Mouse (Mus musculus): ENCODE data around the gene Rsph6a. TPM values are rescaled to one million over a fixed set of nuclear protein-coding genes. Genes with fewer than 3 reads are reported as not detected.

Rsph6a gene
- polyA plus RNA-seq, 1 experiment from 2014 or later = not detected

DNA sequence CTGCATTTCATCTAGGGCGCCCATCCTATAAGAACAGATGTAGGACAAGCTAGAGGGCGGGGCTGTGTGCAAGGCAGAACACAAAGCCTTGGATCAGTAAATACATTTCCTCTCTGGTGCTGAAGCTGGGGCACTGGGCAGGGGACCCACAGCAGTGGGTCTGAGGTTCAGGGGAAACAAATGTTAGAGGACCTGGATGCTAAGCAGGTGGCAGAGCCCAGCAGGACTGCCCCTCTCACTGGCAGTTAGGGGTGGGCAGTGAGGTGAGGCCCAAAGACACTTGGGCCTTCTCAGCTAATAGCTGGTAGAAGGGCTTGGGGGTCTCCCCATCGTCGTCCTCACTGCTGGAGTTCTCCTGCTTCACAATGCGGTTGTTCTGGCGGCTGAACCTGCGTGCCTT is 44.3 kb downstream of the Rsph6a start:
- DNase-seq (ENCODE audit: low spot score) = no peak
- WGBS = 80% methylated on average over 7 of the region's 7 CpGs
- H3K4me2 ChIP-seq (replicated peaks; ENCODE audit: low read depth) = no peak overlapping the region
- no peak overlapping the region for H3K27ac ChIP-seq (replicated peaks)
- H3K27me3 ChIP-seq (ENCODE audit: control insufficient read depth, insufficient read depth, low read length) = no peaks in the 10 kb centered on the region
- peaks cover 7% of the 10 kb centered on the region; the same call in 1 of the 2 replicates for H3K4me1 ChIP-seq (replicated peaks; ENCODE audit: control insufficient read depth, insufficient read depth)
- no peak for TF ChIP-seq CTCF (IDR thresholded peaks at IDR 0.05; ENCODE audit: low read depth)
- no peak for TF ChIP-seq EP300 (optimal IDR thresholded peaks at IDR 0.05)
- H3K36me3 ChIP-seq (ENCODE audit: control insufficient read depth, insufficient read depth, low read length) = peaks cover 5% of the 10 kb centered on the region; the same call in 1 of the 2 replicates
- H3K9me3 ChIP-seq (ENCODE audit: control insufficient read depth, low read length) = no peaks in the 10 kb centered on the region
- H3K4me3 ChIP-seq (ENCODE audit: low read depth, low read length) = no peak overlapping the region
- H3K9ac ChIP-seq (ENCODE audit: low read length) = no peak overlapping the region
- no peak for ATAC-seq (ENCODE audit: low FRiP score, low TSS enrichment)

DNA sequence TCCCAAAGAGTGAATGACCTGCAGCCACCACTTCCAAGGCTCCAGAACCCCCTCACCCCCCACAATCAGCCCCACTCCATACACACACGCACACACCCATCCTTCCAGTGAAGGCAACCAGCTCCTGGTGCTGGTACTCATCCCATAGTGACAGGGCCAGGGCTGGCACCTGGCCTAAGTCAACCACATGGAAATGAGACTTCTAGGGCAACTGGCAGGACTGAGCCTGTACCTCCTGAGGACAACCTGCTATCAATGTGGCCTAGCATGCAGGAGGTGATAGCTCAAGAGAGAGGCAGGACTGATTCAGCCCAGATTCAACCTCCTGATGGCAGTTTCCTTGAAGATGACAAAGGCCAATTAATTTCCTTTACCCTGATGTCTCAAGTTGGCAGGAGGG is 45.8 kb downstream of the Rsph6a start:
- 75% methylated on average over 1 of the region's 1 CpGs for WGBS
- Histone ChIP-seq H3K4me3 (ENCODE audit: low read depth, low read length) (no peak overlapping the region), H3K4me1 (replicated peaks; ENCODE audit: control insufficient read depth, insufficient read depth) (peaks cover 7% of the 10 kb centered on the region; the same call in 1 of the 2 replicates), H3K9ac (ENCODE audit: low read length) (no peak overlapping the region), H3K27me3 (ENCODE audit: control insufficient read depth, insufficient read depth, low read length) (no peaks in the 10 kb centered on the region), H3K36me3 (ENCODE audit: control insufficient read depth, insufficient read depth, low read length) (peaks cover 5% of the 10 kb centered on the region; the same call in 1 of the 2 replicates), H3K9me3 (ENCODE audit: control insufficient read depth, low read length) (no peaks in the 10 kb centered on the region), H3K27ac (replicated peaks) (no peak overlapping the region), H3K4me2 (replicated peaks; ENCODE audit: low read depth) (no peak overlapping the region)
- no peak for ATAC-seq (ENCODE audit: low FRiP score, low TSS enrichment)
- no peak for DNase-seq (ENCODE audit: low spot score)
- TF ChIP-seq CTCF (IDR thresholded peaks at IDR 0.05; ENCODE audit: low read depth) = no peak
- TF ChIP-seq EP300 (optimal IDR thresholded peaks at IDR 0.05) = no peak

DNA sequence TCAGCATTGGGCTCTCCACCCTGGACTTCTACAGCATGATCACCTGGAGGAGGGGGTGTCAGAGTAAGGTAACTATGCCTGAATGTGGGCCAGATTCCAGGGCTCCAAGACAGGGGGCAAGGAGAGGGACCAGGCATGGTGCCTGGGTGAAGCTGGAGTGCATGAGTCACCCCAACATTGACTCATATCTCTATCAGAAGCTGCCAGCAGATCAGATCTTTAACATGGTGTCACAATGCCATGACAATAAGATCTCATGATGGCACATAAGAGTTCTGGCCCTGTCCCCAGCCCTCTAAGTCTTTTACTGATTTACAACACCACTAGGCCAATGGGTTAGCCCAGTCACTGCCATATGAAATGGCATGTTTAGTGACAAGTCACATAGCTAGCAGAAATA is 49.3 kb downstream of the Rsph6a start:
- DNase-seq (ENCODE audit: low spot score) (no peak), ATAC-seq (ENCODE audit: low FRiP score, low TSS enrichment) (no peak)
- TF ChIP-seq CTCF (IDR thresholded peaks at IDR 0.05; ENCODE audit: low read depth) = no peak
- no peak for TF ChIP-seq EP300 (optimal IDR thresholded peaks at IDR 0.05)

DNA sequence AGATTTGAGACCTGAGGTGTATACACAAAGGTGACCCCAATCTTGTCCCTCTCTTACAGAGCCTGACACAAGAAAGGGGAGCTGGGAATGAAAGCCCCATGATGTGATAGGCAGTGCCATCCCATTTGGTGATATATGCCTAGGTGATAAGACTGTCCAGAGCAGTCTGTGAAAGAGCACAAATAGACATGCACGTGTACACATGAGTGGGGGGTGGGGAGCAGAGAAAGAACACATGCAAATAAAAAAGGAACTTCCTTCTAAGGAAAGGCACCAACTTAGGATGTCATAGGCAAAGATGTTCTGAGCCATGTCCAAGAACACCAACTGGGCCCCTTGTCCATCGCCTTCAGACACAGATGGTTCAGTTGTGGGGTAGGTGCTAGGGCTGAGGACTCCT is 50.0 kb downstream of the Rsph6a start:
- H3K4me3 ChIP-seq (ENCODE audit: low read depth, low read length) = no peak overlapping the region
- H3K4me1 ChIP-seq (replicated peaks; ENCODE audit: control insufficient read depth, insufficient read depth) = no peaks in the 10 kb centered on the region
- no peaks in the 10 kb centered on the region for H3K36me3 ChIP-seq (ENCODE audit: control insufficient read depth, insufficient read depth, low read length)
- no peaks in the 10 kb centered on the region for H3K27me3 ChIP-seq (ENCODE audit: control insufficient read depth, insufficient read depth, low read length)
- no peak for ATAC-seq (ENCODE audit: low FRiP score, low TSS enrichment)
- no peak overlapping the region for H3K4me2 ChIP-seq (replicated peaks; ENCODE audit: low read depth)
- WGBS = 77% methylated on average over 2 of the region's 2 CpGs
- no peaks in the 10 kb centered on the region for H3K9me3 ChIP-seq (ENCODE audit: control insufficient read depth, low read length)
- no peak overlapping the region for H3K9ac ChIP-seq (ENCODE audit: low read length)
- no peak for DNase-seq (ENCODE audit: low spot score)
- H3K27ac ChIP-seq (replicated peaks) = no peak overlapping the region
- TF ChIP-seq EP300 (optimal IDR thresholded peaks at IDR 0.05) (no peak), CTCF (IDR thresholded peaks at IDR 0.05; ENCODE audit: low read depth) (no peak)

More for the DNA sequence above, 49.3 kb downstream of the Rsph6a start:
- H3K4me3 ChIP-seq (ENCODE audit: low read depth, low read length) = no peak overlapping the region
- no peak overlapping the region for H3K27ac ChIP-seq (replicated peaks)
- no peak overlapping the region for H3K9ac ChIP-seq (ENCODE audit: low read length)
- H3K36me3 ChIP-seq (ENCODE audit: control insufficient read depth, insufficient read depth, low read length) = no peaks in the 10 kb centered on the region
- no peaks in the 10 kb centered on the region for H3K27me3 ChIP-seq (ENCODE audit: control insufficient read depth, insufficient read depth, low read length)
- no peaks in the 10 kb centered on the region for H3K4me1 ChIP-seq (replicated peaks; ENCODE audit: control insufficient read depth, insufficient read depth)
- no peak overlapping the region for H3K4me2 ChIP-seq (replicated peaks; ENCODE audit: low read depth)
- H3K9me3 ChIP-seq (ENCODE audit: control insufficient read depth, low read length) = no peaks in the 10 kb centered on the region

DNA sequence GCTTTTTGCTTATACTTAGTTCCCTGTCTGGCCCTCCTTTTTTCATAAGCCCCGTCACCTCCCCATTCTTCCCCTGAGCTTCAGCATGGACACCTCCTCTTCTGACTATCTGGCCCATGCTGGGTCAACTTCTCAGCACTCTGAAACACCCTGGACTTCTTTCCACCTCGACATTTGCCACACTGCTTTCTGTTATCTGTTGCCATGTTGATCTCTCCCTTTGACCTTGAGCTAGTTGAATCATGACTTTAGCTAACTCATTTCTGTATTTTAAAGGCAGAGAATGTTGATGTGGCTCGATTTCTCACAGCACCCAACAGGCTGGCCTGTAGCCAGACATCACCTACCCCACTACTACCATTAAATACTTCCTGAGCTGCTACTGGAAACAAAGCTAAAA is 52.9 kb downstream of the Rsph6a start:
- ATAC-seq (ENCODE audit: low FRiP score, low TSS enrichment) = no peak
- Histone ChIP-seq H3K36me3 (ENCODE audit: control insufficient read depth, insufficient read depth, low read length) (no peaks in the 10 kb centered on the region), H3K4me3 (ENCODE audit: low read depth, low read length) (no peak overlapping the region), H3K4me1 (replicated peaks; ENCODE audit: control insufficient read depth, insufficient read depth) (no peaks in the 10 kb centered on the region), H3K27me3 (ENCODE audit: control insufficient read depth, insufficient read depth, low read length) (no peaks in the 10 kb centered on the region), H3K9me3 (ENCODE audit: control insufficient read depth, low read length) (no peaks in the 10 kb centered on the region), H3K9ac (ENCODE audit: low read length) (no peak overlapping the region), H3K27ac (replicated peaks) (no peak overlapping the region), H3K4me2 (replicated peaks; ENCODE audit: low read depth) (no peak overlapping the region)
- TF ChIP-seq CTCF (IDR thresholded peaks at IDR 0.05; ENCODE audit: low read depth) = no peak
- no peak for TF ChIP-seq EP300 (optimal IDR thresholded peaks at IDR 0.05)
- no peak for DNase-seq (ENCODE audit: low spot score)
- 44% methylated on average over 3 of the region's 3 CpGs for WGBS

DNA sequence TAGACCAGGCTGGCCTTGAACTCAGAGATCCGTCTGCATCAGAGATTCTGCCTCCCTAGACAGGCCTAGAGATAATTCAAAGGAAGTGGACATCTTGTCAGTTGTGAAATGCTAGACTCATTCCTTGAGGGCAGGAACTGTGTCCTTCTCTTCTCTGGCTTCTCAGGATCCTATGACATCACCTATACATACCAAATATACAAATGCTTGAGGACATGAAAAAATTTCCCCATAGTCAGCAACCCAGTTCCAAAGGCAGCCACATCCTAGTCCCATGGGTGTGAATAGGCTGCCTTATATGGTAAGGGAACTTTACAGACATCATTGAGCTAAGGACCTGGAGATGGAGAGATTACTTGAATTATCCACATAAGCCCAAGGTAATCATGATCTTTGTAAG is 55.1 kb downstream of the Rsph6a start:
- 90% methylated on average over 1 of the region's 1 CpGs for WGBS
- Histone ChIP-seq H3K4me2 (replicated peaks; ENCODE audit: low read depth) (no peak overlapping the region), H3K4me3 (ENCODE audit: low read depth, low read length) (no peak overlapping the region), H3K27me3 (ENCODE audit: control insufficient read depth, insufficient read depth, low read length) (no peaks in the 10 kb centered on the region), H3K9me3 (ENCODE audit: control insufficient read depth, low read length) (no peaks in the 10 kb centered on the region), H3K4me1 (replicated peaks; ENCODE audit: control insufficient read depth, insufficient read depth) (no peaks in the 10 kb centered on the region), H3K27ac (replicated peaks) (no peak overlapping the region), H3K36me3 (ENCODE audit: control insufficient read depth, insufficient read depth, low read length) (no peaks in the 10 kb centered on the region), H3K9ac (ENCODE audit: low read length) (no peak overlapping the region)
- DNase-seq (ENCODE audit: low spot score) = no peak
- 0 out of 2 replicates have a peak, but pooled peaks have one; percentile 19 for ATAC-seq (ENCODE audit: low FRiP score, low TSS enrichment)
- TF ChIP-seq EP300 (optimal IDR thresholded peaks at IDR 0.05) (no peak), CTCF (IDR thresholded peaks at IDR 0.05; ENCODE audit: low read depth) (no peak)

Measured in stomach, postnatal 0 days (tissue).